15 mouse cellular contexts compared by ENCODE assay signal in genomic region chr9:102771308-102771895, GRCm38 (mm10). TPM values are rescaled to one million over a fixed set of nuclear protein-coding genes. Genes with fewer than 3 reads are reported as not detected.
A peak's percentile ranks its signal among the peaks of the same experiment; 100 is the strongest.
DNase-seq lines count a peak whose midpoint lies in the region; ATAC-seq lines count a peak whose summit lies in the region.
"Had no signal": no experiment of that assay in that cellular context is flagged by ENCODE, and none has a peak within 500 bp of the region (broad histone marks: within the 10 kb centered on the region; RNA-seq: fewer than 3 reads in every experiment).

No protein-coding gene starts in this region.

- no peak for ATAC-seq in kidney, embryonic 16.5 days (ENCODE audit: low FRiP score, low TSS enrichment)
- peak; percentile 62 for ATAC-seq in embryonic facial prominence, embryonic 14.5 days (ENCODE audit: low read depth)
- ATAC-seq in limb, embryonic 12.5 days (ENCODE audit: insufficient number of reproducible peaks, insufficient read depth, low FRiP score, low TSS enrichment, low read depth) = no peak
- ATAC-seq in stomach, embryonic 15.5 days (ENCODE audit: insufficient read depth, low FRiP score, low read depth) = peak; percentile 88
- ATAC-seq in forebrain, embryonic 12.5 days (ENCODE audit: low FRiP score) = no peak
- no peak for ATAC-seq in forebrain, embryonic 15.5 days (replicated peaks)
- ATAC-seq: forebrain, postnatal 0 days; liver, postnatal 0 days had no signal

- H3K36me3 ChIP-seq in kidney, embryonic 16.5 days (ENCODE audit: insufficient read depth, low read length) = no peaks in the 10 kb centered on the region
- H3K36me3 ChIP-seq in embryonic facial prominence, embryonic 14.5 days (ENCODE audit: control insufficient read depth, insufficient read depth, low read length) = no peaks in the 10 kb centered on the region
- no peaks in the 10 kb centered on the region for H3K36me3 ChIP-seq in limb, embryonic 12.5 days
- H3K36me3 ChIP-seq in stomach, embryonic 15.5 days = no peaks in the 10 kb centered on the region
- H3K36me3 ChIP-seq in forebrain, embryonic 12.5 days (replicated peaks) = no peaks in the 10 kb centered on the region
- no peaks in the 10 kb centered on the region for H3K36me3 ChIP-seq in forebrain, embryonic 15.5 days
- H3K36me3 ChIP-seq: G1E; hindbrain, embryonic 12.5 days; neural tube, embryonic 13.5 days had no signal

- H3K9me3 ChIP-seq in kidney, embryonic 16.5 days (ENCODE audit: low read length) = no peaks in the 10 kb centered on the region
- no peaks in the 10 kb centered on the region for H3K9me3 ChIP-seq in embryonic facial prominence, embryonic 14.5 days (ENCODE audit: control insufficient read depth, low read length)
- H3K9me3 ChIP-seq in limb, embryonic 12.5 days = 0 out of 2 replicates have a peak, but pooled peaks cover 4% of the 10 kb centered on the region
- no peaks in the 10 kb centered on the region for H3K9me3 ChIP-seq in stomach, embryonic 15.5 days
- H3K9me3 ChIP-seq in forebrain, embryonic 12.5 days = no peaks in the 10 kb centered on the region
- H3K9me3 ChIP-seq in forebrain, embryonic 15.5 days = no peaks in the 10 kb centered on the region
- H3K9me3 ChIP-seq: G1E; hindbrain, embryonic 12.5 days; neural tube, embryonic 13.5 days had no signal

- peak overlapping the region; percentile 35 for H3K4me2 ChIP-seq in kidney, embryonic 16.5 days (replicated peaks; ENCODE audit: low read depth, low read length)
- no peak overlapping the region for H3K4me2 ChIP-seq in embryonic facial prominence, embryonic 14.5 days (ENCODE audit: low read depth, low read length)
- 0 out of 2 replicates have a peak overlapping the region, but pooled peaks have one; percentile 13 for H3K4me2 ChIP-seq in limb, embryonic 12.5 days
- H3K4me2 ChIP-seq in stomach, embryonic 15.5 days = peak overlapping the region; percentile 24; the same call in 1 of the 2 replicates
- no peak overlapping the region for H3K4me2 ChIP-seq in forebrain, embryonic 12.5 days
- H3K4me2 ChIP-seq in forebrain, embryonic 15.5 days (replicated peaks) = no peak overlapping the region
- H3K4me2 ChIP-seq: hindbrain, embryonic 12.5 days; neural tube, embryonic 13.5 days had no signal

- H3K9ac ChIP-seq in kidney, embryonic 16.5 days (replicated peaks; ENCODE audit: low read length) = peak overlapping the region; percentile 36
- no peak overlapping the region for H3K9ac ChIP-seq in embryonic facial prominence, embryonic 14.5 days (ENCODE audit: low read depth, low read length)
- H3K9ac ChIP-seq in limb, embryonic 12.5 days (replicated peaks) = no peak overlapping the region
- H3K9ac ChIP-seq in stomach, embryonic 15.5 days = no peak overlapping the region
- no peak overlapping the region for H3K9ac ChIP-seq in forebrain, embryonic 12.5 days
- no peak overlapping the region for H3K9ac ChIP-seq in forebrain, embryonic 15.5 days (replicated peaks)
- H3K9ac ChIP-seq: forebrain, postnatal 0 days; hindbrain, embryonic 12.5 days; liver, postnatal 0 days; neural tube, embryonic 13.5 days had no signal

- H3K4me3 ChIP-seq in kidney, embryonic 16.5 days (ENCODE audit: low read length) = no peak overlapping the region; the same call in 1 of the 2 replicates
- H3K4me3 ChIP-seq in embryonic facial prominence, embryonic 14.5 days (ENCODE audit: low read depth, low read length) = no peak overlapping the region
- H3K4me3 ChIP-seq in limb, embryonic 12.5 days (replicated peaks) = no peak overlapping the region
- H3K4me3 ChIP-seq in stomach, embryonic 15.5 days (replicated peaks) = no peak overlapping the region
- H3K4me3 ChIP-seq in forebrain, embryonic 12.5 days (replicated peaks) = no peak overlapping the region
- H3K4me3 ChIP-seq in forebrain, embryonic 15.5 days = no peak overlapping the region
- H3K4me3 ChIP-seq: hindbrain, embryonic 12.5 days; neural tube, embryonic 13.5 days had no signal

- no peak for DNase-seq in kidney, adult 18-20 months
- DNase-seq in embryonic facial prominence, embryonic 14.5 days (ENCODE audit: low spot score) = no peak
- DNase-seq: adrenal gland, postnatal 36 days; cerebellum, postnatal 36 days; forebrain, postnatal 0 days; liver, postnatal 0 days; right cerebral cortex, postnatal 14 days had no signal

- peaks cover 19% of the 10 kb centered on the region for H3K4me1 ChIP-seq in kidney, embryonic 16.5 days (ENCODE audit: insufficient read depth, low read length)
- no peaks in the 10 kb centered on the region for H3K4me1 ChIP-seq in embryonic facial prominence, embryonic 14.5 days (ENCODE audit: control insufficient read depth, insufficient read depth, low read length)
- H3K4me1 ChIP-seq in limb, embryonic 12.5 days (replicated peaks) = peaks cover 13% of the 10 kb centered on the region
- peaks cover 13% of the 10 kb centered on the region for H3K4me1 ChIP-seq in stomach, embryonic 15.5 days
- 0 out of 2 replicates have a peak, but pooled peaks cover 2% of the 10 kb centered on the region for H3K4me1 ChIP-seq in forebrain, embryonic 12.5 days
- 0 out of 2 replicates have a peak, but pooled peaks cover 4% of the 10 kb centered on the region for H3K4me1 ChIP-seq in forebrain, embryonic 15.5 days

- WGBS in kidney, embryonic 16.5 days = 32% methylated on average over 21 of the region's 21 CpGs
- 37% methylated on average over 15 of the region's 21 CpGs for WGBS in embryonic facial prominence, embryonic 14.5 days
- whole genome bisulfite sequencing in limb, embryonic 12.5 days = 35% methylated on average over 21 of the region's 21 CpGs
- whole genome bisulfite sequencing in stomach, embryonic 15.5 days = 28% methylated on average over 21 of the region's 21 CpGs
- WGBS in forebrain, embryonic 12.5 days = 47% methylated on average over 21 of the region's 21 CpGs
- WGBS in forebrain, embryonic 15.5 days = 62% methylated on average over 21 of the region's 21 CpGs

- no peak overlapping the region for H3K27ac ChIP-seq in kidney, embryonic 16.5 days (ENCODE audit: low read length)
- no peak overlapping the region for H3K27ac ChIP-seq in embryonic facial prominence, embryonic 14.5 days (replicated peaks; ENCODE audit: low read depth, low read length)
- H3K27ac ChIP-seq in limb, embryonic 12.5 days = no peak overlapping the region
- no peak overlapping the region for H3K27ac ChIP-seq in stomach, embryonic 15.5 days
- H3K27ac ChIP-seq in forebrain, embryonic 12.5 days = no peak overlapping the region
- H3K27ac ChIP-seq in forebrain, embryonic 15.5 days (replicated peaks) = no peak overlapping the region
- H3K27ac ChIP-seq: hindbrain, embryonic 12.5 days; neural tube, embryonic 13.5 days had no signal

- no peaks in the 10 kb centered on the region for H3K27me3 ChIP-seq in kidney, embryonic 16.5 days (ENCODE audit: insufficient read depth, low read length)
- H3K27me3 ChIP-seq in embryonic facial prominence, embryonic 14.5 days (replicated peaks; ENCODE audit: control insufficient read depth, insufficient read depth, low read length) = no peaks in the 10 kb centered on the region
- H3K27me3 ChIP-seq in limb, embryonic 12.5 days = no peaks in the 10 kb centered on the region
- no peaks in the 10 kb centered on the region for H3K27me3 ChIP-seq in stomach, embryonic 15.5 days (replicated peaks)
- no peaks in the 10 kb centered on the region for H3K27me3 ChIP-seq in forebrain, embryonic 12.5 days
- H3K27me3 ChIP-seq in forebrain, embryonic 15.5 days = no peaks in the 10 kb centered on the region
- H3K27me3 ChIP-seq: hindbrain, embryonic 12.5 days; neural tube, embryonic 13.5 days had no signal

RNA-seq across cellular contexts. Expression of gene Amotl2, which starts 54.9 kb away (rescaled TPM):
- 40.9 and 41.5 TPM in 2 replicates for polyA plus RNA-seq in kidney, embryonic 16.5 days (2015; fragmentation: Nextera tagmentation; extraction: Ambion mirVana)
- 44.5 and 48.1 TPM in 2 replicates for polyA plus RNA-seq in embryonic facial prominence, embryonic 14.5 days (2014; fragmentation: Nextera tagmentation; extraction: Ambion mirVana)
- polyA plus RNA-seq in limb, embryonic 12.5 days (2016; fragmentation: Nextera tagmentation; extraction: Ambion mirVana) = 73.1 and 73.9 TPM in 2 replicates
- 35.3 and 37.7 TPM in 2 replicates for polyA plus RNA-seq in stomach, embryonic 15.5 days (2015; fragmentation: Nextera tagmentation; extraction: Ambion mirVana)
- polyA plus RNA-seq in forebrain, embryonic 12.5 days (2016; fragmentation: Nextera tagmentation; extraction: Ambion mirVana) = 82.4 TPM in 2 replicates
- polyA plus RNA-seq in forebrain, embryonic 15.5 days (2015; fragmentation: Nextera tagmentation; extraction: Ambion mirVana) = 65.9 and 69.9 TPM in 2 replicates
- polyA plus RNA-seq: G1E had no signal

Comparison
In these comparisons a context has a peak if more than half of its experiments do, and no peak if none do; other contexts are left out.
1. ATAC-seq: peak in embryonic facial prominence, embryonic 14.5 days (single experiment) and stomach, embryonic 15.5 days (single experiment); none in kidney, embryonic 16.5 days (single experiment), limb, embryonic 12.5 days (single experiment), forebrain, embryonic 12.5 days (single experiment) and forebrain, embryonic 15.5 days (single experiment).
2. H3K4me2 ChIP-seq: peak in kidney, embryonic 16.5 days (single experiment), limb, embryonic 12.5 days (single experiment) and stomach, embryonic 15.5 days (single experiment); none in embryonic facial prominence, embryonic 14.5 days (single experiment), forebrain, embryonic 12.5 days (single experiment) and forebrain, embryonic 15.5 days (single experiment).